Mouse (Mus musculus): ENCODE results near the gene Aldh1a1.

Aldh1a1 gene

GRCm38 (mm10) chr19:20654141-20654873, 161.8 kb downstream of the Aldh1a1 start:
- DNase-seq: no peak

GRCm38 (mm10) chr19:20677697-20678355, 185.3 kb downstream of the Aldh1a1 start:
- DNase-seq: no peak

Data from cerebellum, adult 11-12 months (tissue).